ENCODE assay signal across 18 mouse cellular contexts in genomic region chr6:134845726-134846125, GRCm38 (mm10).
"Had no signal": no experiment of that assay in that cellular context is flagged by ENCODE, and none has a peak within 500 bp of the region (broad histone marks: within the 10 kb centered on the region; RNA-seq: fewer than 3 reads in every experiment).

No protein-coding gene starts in this region.

- H3K9me3 ChIP-seq: midbrain, embryonic 10.5 days; midbrain, embryonic 12.5 days; neural tube, embryonic 13.5 days; neural tube, embryonic 15.5 days had no signal

- H3K36me3 ChIP-seq: midbrain, embryonic 10.5 days; midbrain, embryonic 12.5 days had no signal

- H3K9ac ChIP-seq: lung, embryonic 14.5 days; midbrain, embryonic 12.5 days; neural tube, embryonic 13.5 days; neural tube, embryonic 15.5 days had no signal

- DNase-seq: lung, embryonic 14.5 days; lung, postnatal 10 days; lung, postnatal 4 days; midbrain, embryonic 14.5 days; retina, postnatal 1 day; right cerebral cortex, adult 18-20 months; right cerebral cortex, postnatal 25 days; right cerebral cortex, postnatal 4 days; spleen, adult 18-20 months; thymus, adult 18-20 months; thymus, postnatal 14 days; thymus, postnatal 36 days had no signal

- H3K4me3 ChIP-seq: midbrain, embryonic 10.5 days; midbrain, embryonic 12.5 days; myocyte; neural tube, embryonic 13.5 days; neural tube, embryonic 15.5 days had no signal

- H3K4me1 ChIP-seq: midbrain, embryonic 10.5 days; midbrain, embryonic 12.5 days; neural tube, embryonic 13.5 days; neural tube, embryonic 15.5 days had no signal

- H3K27ac ChIP-seq: midbrain, embryonic 12.5 days; neural tube, embryonic 13.5 days; neural tube, embryonic 15.5 days had no signal

- H3K4me2 ChIP-seq: lung, embryonic 14.5 days; midbrain, embryonic 12.5 days; neural tube, embryonic 13.5 days; neural tube, embryonic 15.5 days had no signal

- ATAC-seq: midbrain, embryonic 16.5 days had no signal

- H3K27me3 ChIP-seq: midbrain, embryonic 12.5 days; neural tube, embryonic 13.5 days; neural tube, embryonic 15.5 days had no signal
